ENCODE assay signal across 35 mouse cellular contexts in genomic region chr5:97345129-97345528, GRCm38 (mm10). TPM values are rescaled to one million over a fixed set of nuclear protein-coding genes. Genes with fewer than 3 reads are reported as not detected.
"Had no signal": no experiment of that assay in that cellular context is flagged by ENCODE, and none has a peak within 500 bp of the region (broad histone marks: within the 10 kb centered on the region; RNA-seq: fewer than 3 reads in every experiment).

No protein-coding gene starts in this region.

- H3K27ac ChIP-seq: heart, embryonic 10.5 days; hindbrain, embryonic 13.5 days; hindbrain, embryonic 15.5 days; hindbrain, postnatal 0 days; limb, embryonic 13.5 days; limb, embryonic 15.5 days; liver, embryonic 12.5 days; liver, embryonic 14.5 days had no signal

- H3K27me3 ChIP-seq: hindbrain, embryonic 13.5 days; hindbrain, embryonic 15.5 days; limb, embryonic 13.5 days; limb, embryonic 15.5 days; liver, embryonic 12.5 days had no signal

- DNase-seq: gastrocnemius, postnatal 14 days; gastrocnemius, postnatal 36 days; heart, adult 18-20 months; heart, postnatal 10 days; heart, postnatal 4 days; kidney, adult 11 months; kidney, adult 2 months; kidney, postnatal 10 days; kidney, postnatal 25 days; kidney, postnatal 4 days had no signal

- H3K9me3 ChIP-seq: heart, embryonic 10.5 days; heart, embryonic 12.5 days; hindbrain, embryonic 13.5 days; hindbrain, embryonic 15.5 days; limb, embryonic 13.5 days; limb, embryonic 15.5 days; liver, embryonic 12.5 days had no signal

- H3K4me1 ChIP-seq: hindbrain, embryonic 13.5 days; hindbrain, embryonic 15.5 days; limb, embryonic 13.5 days; liver, embryonic 12.5 days had no signal

- H3K4me3 ChIP-seq: heart, embryonic 10.5 days; heart, embryonic 12.5 days; hindbrain, embryonic 13.5 days; hindbrain, embryonic 15.5 days; limb, embryonic 13.5 days; limb, embryonic 15.5 days; liver, embryonic 12.5 days had no signal

- ATAC-seq: hindbrain, postnatal 0 days; intestine, embryonic 16.5 days; liver, embryonic 12.5 days had no signal

- H3K36me3 ChIP-seq: heart, embryonic 10.5 days; heart, embryonic 12.5 days; hindbrain, embryonic 13.5 days; hindbrain, embryonic 15.5 days; limb, embryonic 13.5 days; limb, embryonic 15.5 days; liver, embryonic 12.5 days had no signal

RNA-seq across cellular contexts. Expression of gene Naa11, which starts 47.0 kb away (rescaled TPM):
- total RNA-seq: gastrocnemius, adult 18-20 months; gastrocnemius, adult 8-10 months; gastrocnemius, postnatal 14 days; gastrocnemius, postnatal 36 days; heart, adult 18-20 months; heart, adult 8-10 months; heart, postnatal 10 days; heart, postnatal 25 days; heart, postnatal 4 days; hindbrain, postnatal 0 days; layer of hippocampus, adult 8-10 months; layer of hippocampus, postnatal 14 days; layer of hippocampus, postnatal 36 days; left cerebral cortex, adult 18-20 months; liver, adult 2 months had no signal
- polyA plus RNA-seq: gonadal fat pad, adult 2 months; heart, embryonic 10.5 days; heart, embryonic 12.5 days; heart, embryonic 14.5 days; hindbrain, embryonic 11.5 days; hindbrain, embryonic 13.5 days; hindbrain, embryonic 15.5 days; intestine, embryonic 16.5 days; kidney, adult 2 months; kidney, embryonic 14.5 days; kidney, embryonic 16.5 days; limb, embryonic 11.5 days; limb, embryonic 13.5 days; limb, embryonic 15.5 days; liver, adult 2 months; liver, embryonic 12.5 days; liver, embryonic 14.5 days had no signal
